Mouse (Mus musculus): ENCODE measurements around the gene Apex1. TPM values are rescaled to one million over a fixed set of nuclear protein-coding genes. Genes with fewer than 3 reads are reported as not detected.
"Not testable (repeated sequence)": the region's sequence is repeated elsewhere in the genome, so short reads cannot be mapped to it uniquely, and the experiment has no call there.

The Apex1 gene
- polyA plus RNA-seq, 1 experiment = 16.7 TPM

DNA sequence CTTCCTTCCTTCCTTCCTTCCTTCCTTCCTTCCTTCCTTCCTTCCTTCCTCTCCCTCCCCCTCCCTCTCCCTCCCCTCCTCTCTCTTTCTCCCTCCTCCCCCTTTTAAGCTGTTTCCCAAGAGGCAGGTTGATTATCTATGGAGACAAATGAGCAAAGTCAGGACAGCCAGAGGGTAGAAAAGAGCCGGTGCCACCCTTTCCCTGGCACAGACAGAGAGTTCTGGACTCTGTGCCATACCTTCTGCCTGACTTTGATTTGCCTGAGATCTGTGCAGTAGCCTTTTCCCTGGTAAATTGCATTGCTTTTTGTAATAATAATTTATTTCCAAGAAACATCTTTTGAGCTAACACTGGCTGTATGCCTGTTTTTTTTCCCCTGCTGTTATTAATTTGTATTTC is 44.3 kb downstream of the Apex1 start:
- no peak overlapping the region for H3K27ac ChIP-seq (ENCODE audit: insufficient read depth, low read depth, low read length)
- peaks cover 26% of the 10 kb centered on the region for H3K4me1 ChIP-seq (ENCODE audit: control insufficient read depth, insufficient read depth, low read length)
- TF ChIP-seq CTCF (IDR thresholded peaks at IDR 0.05; ENCODE audit: low read depth, low read length) = no peak
- no peak for TF ChIP-seq POLR2A (IDR thresholded peaks at IDR 0.05; ENCODE audit: borderline replicate concordance, low read depth, low read length)
- H3K4me3 ChIP-seq (ENCODE audit: insufficient read depth, low read length) = no peak overlapping the region

DNA sequence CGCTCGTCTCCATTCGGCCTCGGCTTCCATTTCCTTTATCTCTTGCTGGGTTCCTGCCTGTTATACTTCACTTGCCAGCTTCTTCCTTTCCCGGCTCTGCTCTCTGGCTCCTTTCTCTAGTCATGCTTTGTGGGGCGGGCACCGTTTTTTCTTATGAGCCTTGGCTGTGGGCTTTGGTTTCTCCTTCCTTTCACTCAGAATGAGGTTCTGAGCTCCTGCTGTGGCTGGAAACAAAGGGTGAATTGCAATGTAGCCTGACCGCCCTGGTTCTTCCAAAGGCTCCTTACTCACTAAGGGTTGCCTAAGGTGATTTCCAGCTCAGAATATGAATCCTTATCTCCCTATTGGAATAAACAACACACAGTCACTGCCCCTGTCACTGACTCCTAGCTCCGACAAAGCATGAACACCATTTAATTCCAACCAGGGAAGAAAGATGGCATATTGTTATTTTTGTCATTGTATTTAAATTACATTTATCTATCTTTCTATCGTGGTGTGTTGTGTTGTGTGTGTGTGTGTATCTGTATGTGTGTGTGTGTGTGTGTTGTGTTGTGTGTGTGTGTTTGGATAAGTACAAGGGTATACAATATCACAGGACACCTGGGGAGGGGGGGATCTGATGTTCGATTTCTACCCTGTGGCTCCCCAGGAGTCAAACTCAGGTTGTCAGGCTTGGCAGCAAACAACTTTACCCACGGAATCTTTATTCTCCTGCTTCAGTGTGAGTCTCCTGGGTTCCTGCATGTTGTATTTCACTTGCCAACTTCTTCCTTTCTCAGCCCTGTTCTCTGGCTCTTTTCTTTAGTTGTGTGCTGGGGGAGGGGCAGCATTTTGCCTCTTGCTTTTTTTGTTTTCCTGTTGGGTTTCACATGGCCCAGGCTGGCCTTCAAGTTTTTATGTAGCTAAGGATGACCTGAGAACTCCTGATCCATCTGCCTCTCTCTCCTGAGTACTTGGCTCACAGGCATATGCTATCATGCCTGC is 45.1 kb downstream of the Apex1 start:
- TF ChIP-seq CTCF (IDR thresholded peaks at IDR 0.05; ENCODE audit: low read depth, low read length) (no peak), POLR2A (IDR thresholded peaks at IDR 0.05; ENCODE audit: borderline replicate concordance, low read depth, low read length) (no peak)
- Histone ChIP-seq H3K4me3 (ENCODE audit: insufficient read depth, low read length) (no peak overlapping the region), H3K4me1 (ENCODE audit: control insufficient read depth, insufficient read depth, low read length) (peaks cover 26% of the 10 kb centered on the region), H3K27ac (ENCODE audit: insufficient read depth, low read depth, low read length) (no peak overlapping the region)

GRCm38 (mm10) chr14:50970822-50971221 is 46.1 kb downstream of the Apex1 start:
- Histone ChIP-seq H3K4me3 (ENCODE audit: insufficient read depth, low read length) (no peak overlapping the region), H3K4me1 (ENCODE audit: control insufficient read depth, insufficient read depth, low read length) (peaks cover 26% of the 10 kb centered on the region), H3K27ac (ENCODE audit: insufficient read depth, low read depth, low read length) (no peak overlapping the region)
- no peak for TF ChIP-seq CTCF (IDR thresholded peaks at IDR 0.05; ENCODE audit: low read depth, low read length)
- TF ChIP-seq POLR2A (IDR thresholded peaks at IDR 0.05; ENCODE audit: borderline replicate concordance, low read depth, low read length) = no peak

DNA sequence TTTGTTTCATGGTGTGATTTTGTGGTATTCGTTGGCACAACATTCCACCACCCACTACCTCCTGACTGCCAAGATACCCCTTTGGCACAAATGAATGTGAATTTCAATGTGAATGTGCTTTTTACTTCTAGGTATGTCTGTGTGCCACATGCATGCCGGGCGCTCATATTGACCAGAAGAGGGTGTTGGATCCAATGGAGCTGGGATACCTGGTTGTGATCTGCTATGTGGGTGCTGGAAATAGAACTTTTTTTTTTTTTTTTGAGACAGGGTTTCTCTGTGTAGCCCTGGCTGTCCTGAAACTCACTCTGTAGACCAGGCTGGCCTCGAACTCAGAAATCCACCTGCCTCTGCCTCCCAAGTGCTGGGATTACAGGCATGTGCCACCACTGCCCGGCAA is 48.3 kb downstream of the Apex1 start:
- H3K4me1 ChIP-seq (ENCODE audit: control insufficient read depth, insufficient read depth, low read length) = peaks cover 25% of the 10 kb centered on the region
- not testable (repeated sequence) for H3K27ac ChIP-seq (ENCODE audit: insufficient read depth, low read depth, low read length); H3K4me3 ChIP-seq (ENCODE audit: insufficient read depth, low read length)

GRCm38 (mm10) chr14:50973700-50974099 is 48.9 kb downstream of the Apex1 start:
- Histone ChIP-seq H3K4me3 (ENCODE audit: insufficient read depth, low read length) (no peak overlapping the region), H3K4me1 (ENCODE audit: control insufficient read depth, insufficient read depth, low read length) (peaks cover 19% of the 10 kb centered on the region), H3K27ac (ENCODE audit: insufficient read depth, low read depth, low read length) (no peak overlapping the region)
- TF ChIP-seq POLR2A (IDR thresholded peaks at IDR 0.05; ENCODE audit: borderline replicate concordance, low read depth, low read length) = no peak
- no peak for TF ChIP-seq CTCF (IDR thresholded peaks at IDR 0.05; ENCODE audit: low read depth, low read length)

- H3K4me1 ChIP-seq (ENCODE audit: control insufficient read depth, insufficient read depth, low read length) = peaks cover 14% of the 10 kb centered on the region
- H3K27ac ChIP-seq (ENCODE audit: insufficient read depth, low read depth, low read length) = no peak overlapping the region
- H3K4me3 ChIP-seq (ENCODE audit: insufficient read depth, low read length) = no peak overlapping the region
- no peak for TF ChIP-seq POLR2A (IDR thresholded peaks at IDR 0.05; ENCODE audit: borderline replicate concordance, low read depth, low read length)
- no peak for TF ChIP-seq CTCF (IDR thresholded peaks at IDR 0.05; ENCODE audit: low read depth, low read length)
These were observed 50.2 kb downstream of the Apex1 start for GRCm38 (mm10) chr14:50975001-50975400.

GRCm38 (mm10) chr14:50976674-50977073 is 51.9 kb downstream of the Apex1 start:
- Histone ChIP-seq H3K4me3 (ENCODE audit: insufficient read depth, low read length) (no peak overlapping the region), H3K4me1 (ENCODE audit: control insufficient read depth, insufficient read depth, low read length) (peaks cover 4% of the 10 kb centered on the region), H3K27ac (ENCODE audit: insufficient read depth, low read depth, low read length) (no peak overlapping the region)
- TF ChIP-seq CTCF (IDR thresholded peaks at IDR 0.05; ENCODE audit: low read depth, low read length) (no peak), POLR2A (IDR thresholded peaks at IDR 0.05; ENCODE audit: borderline replicate concordance, low read depth, low read length) (no peak)

Other genes starting within 250 kb of the Apex1 start
- not detected in 2 replicates for gene Olfr747, start 231.8 kb upstream of the Apex1 start, polyA plus RNA-seq (2012; ENCODE audit: insufficient read depth, insufficient read length, missing spikeins)
- gene Olfr748, start 217.6 kb upstream of the Apex1 start, polyA plus RNA-seq (2012; ENCODE audit: insufficient read depth, insufficient read length, missing spikeins) = not detected in 2 replicates
- not detected in 2 replicates for gene Olfr749, start 179.9 kb upstream of the Apex1 start, polyA plus RNA-seq (2012; ENCODE audit: insufficient read depth, insufficient read length, missing spikeins)
- 49.3 and 55.7 TPM in 2 replicates for gene Ttc5, start 139.4 kb upstream of the Apex1 start, polyA plus RNA-seq (2012; ENCODE audit: insufficient read depth, insufficient read length, missing spikeins)
- gene Ccnb1ip1, start 117.2 kb upstream of the Apex1 start, polyA plus RNA-seq (2012; ENCODE audit: insufficient read depth, insufficient read length, missing spikeins) = not detected in 2 replicates
- 75.2 and 77.4 TPM in 2 replicates for gene Parp2, start 117.1 kb upstream of the Apex1 start, polyA plus RNA-seq (2012; ENCODE audit: insufficient read depth, insufficient read length, missing spikeins)
- gene Tep1, start 54.4 kb upstream of the Apex1 start, polyA plus RNA-seq (2012; ENCODE audit: insufficient read depth, insufficient read length, missing spikeins) = 206 and 269 TPM in 2 replicates
- 2.0 and 2.1 TPM in 2 replicates for gene Klhl33, start 27.5 kb upstream of the Apex1 start, polyA plus RNA-seq (2012; ENCODE audit: insufficient read depth, insufficient read length, missing spikeins)
- gene Osgep, start 75 bp upstream of the Apex1 start, polyA plus RNA-seq (2012; ENCODE audit: insufficient read depth, insufficient read length, missing spikeins) = 51.1 and 57.9 TPM in 2 replicates
- 131 and 158 TPM in 2 replicates for gene Pip4p1, start 5.9 kb downstream of the Apex1 start, polyA plus RNA-seq (2012; ENCODE audit: insufficient read depth, insufficient read length, missing spikeins)
- gene Pnp, start 6.1 kb downstream of the Apex1 start, polyA plus RNA-seq (2012; ENCODE audit: insufficient read depth, insufficient read length, missing spikeins) = 219 and 232 TPM in 2 replicates
- 7.7 and 45.7 TPM in 2 replicates for gene Gm49342, start 19.5 kb downstream of the Apex1 start, polyA plus RNA-seq (2012; ENCODE audit: insufficient read depth, insufficient read length, missing spikeins)
- 1.7 and 4.5 TPM in 2 replicates for gene Pnp2, start 31.0 kb downstream of the Apex1 start, polyA plus RNA-seq (2012; ENCODE audit: insufficient read depth, insufficient read length, missing spikeins)
- gene Rnase10, start 82.8 kb downstream of the Apex1 start, polyA plus RNA-seq (2012; ENCODE audit: insufficient read depth, insufficient read length, missing spikeins) = not detected in 2 replicates
- gene Rnase9, start 116.9 kb downstream of the Apex1 start, polyA plus RNA-seq (2012; ENCODE audit: insufficient read depth, insufficient read length, missing spikeins) = not detected in 2 replicates
- not detected in 2 replicates for gene Rnase11, start 125.2 kb downstream of the Apex1 start, polyA plus RNA-seq (2012; ENCODE audit: insufficient read depth, insufficient read length, missing spikeins)
- not detected in 2 replicates for gene Rnase12, start 132.7 kb downstream of the Apex1 start, polyA plus RNA-seq (2012; ENCODE audit: insufficient read depth, insufficient read length, missing spikeins)
- gene Olfr750, start 149.5 kb downstream of the Apex1 start, polyA plus RNA-seq (2012; ENCODE audit: insufficient read depth, insufficient read length, missing spikeins) = not detected in 2 replicates
- gene Rnase4, start 166.1 kb downstream of the Apex1 start, polyA plus RNA-seq (2012; ENCODE audit: insufficient read depth, insufficient read length, missing spikeins) = 164 and 169 TPM in 2 replicates
- gene Ang, start 166.2 kb downstream of the Apex1 start, polyA plus RNA-seq (2012; ENCODE audit: insufficient read depth, insufficient read length, missing spikeins) = 31.9 and 39.4 TPM in 2 replicates
- not detected in 2 replicates for gene Eddm3b, start 189.5 kb downstream of the Apex1 start, polyA plus RNA-seq (2012; ENCODE audit: insufficient read depth, insufficient read length, missing spikeins)
- 25.6 and 26.6 TPM in 2 replicates for gene Rnase6, start 198.9 kb downstream of the Apex1 start, polyA plus RNA-seq (2012; ENCODE audit: insufficient read depth, insufficient read length, missing spikeins)
- not detected in 2 replicates for gene Rnase1, start 221.8 kb downstream of the Apex1 start, polyA plus RNA-seq (2012; ENCODE audit: insufficient read depth, insufficient read length, missing spikeins)
- not detected in 2 replicates for gene Rnase2b, start 237.3 kb downstream of the Apex1 start, polyA plus RNA-seq (2012; ENCODE audit: insufficient read depth, insufficient read length, missing spikeins)